Mouse (Mus musculus) kidney, embryonic 14.5 days (tissue): ENCODE measurements around the gene Nr2c2. TPM values are rescaled to one million over a fixed set of nuclear protein-coding genes. Genes with fewer than 3 reads are reported as not detected.

Experiments
- ATAC-seq: fragments of 200-750 bp; cut with Nextera tagmentation; 2 replicates; pipeline ENCODE4 v1.8.0; 2017; ENCODE audit warnings: moderate number of reproducible peaks, mild to moderate bottlenecking, moderate TSS enrichment, moderate library complexity; ENCODE audit not compliant: low FRiP score, low TSS enrichment
- H3K27ac ChIP-seq: fragments of 300-500 bp; sonication (generic); 2 replicates; pipeline ENCODE4 v1.5.1; 2014; ENCODE audit warnings: low read depth, mild to moderate bottlenecking, low read length, moderate library complexity, mixed read lengths
- H3K27me3 ChIP-seq: fragments of 300-500 bp; sonication (generic); 2 replicates; pipeline ENCODE4 v1.6.1; 2014; ENCODE audit warnings: mild to moderate bottlenecking, low read length; ENCODE audit not compliant: control insufficient read depth, insufficient read depth
- H3K36me3 ChIP-seq: fragments of 300-500 bp; sonication (generic); 2 replicates; pipeline ENCODE4 v1.6.1; 2014; ENCODE audit warnings: low read length, mixed read lengths; ENCODE audit not compliant: control insufficient read depth, insufficient read depth
- H3K4me1 ChIP-seq: fragments of 300-500 bp; sonication (generic); 2 replicates; pipeline ENCODE4 v1.6.1; 2014; ENCODE audit warnings: low read length, mixed read lengths; ENCODE audit not compliant: control insufficient read depth, insufficient read depth
- H3K4me2 ChIP-seq: fragments of 300-500 bp; sonication (generic); replicated peaks from 2 replicates; pipeline ENCODE4 v1.6.1; 2014; ENCODE audit warnings: low read depth, mild to moderate bottlenecking, low read length
- H3K4me3 ChIP-seq: fragments of 300-500 bp; sonication (generic); 2 replicates; pipeline ENCODE4 v1.5.1; 2014; ENCODE audit warnings: mild to moderate bottlenecking, low read length
- H3K9ac ChIP-seq: fragments of 300-500 bp; sonication (generic); 2 replicates; pipeline ENCODE4 v1.6.1; 2014; ENCODE audit warnings: low read depth, mild to moderate bottlenecking, low read length, moderate library complexity
- H3K9me3 ChIP-seq: fragments of 300-500 bp; sonication (generic); 2 replicates; pipeline ENCODE4 v1.6.1; 2016; ENCODE audit warnings: low read length; ENCODE audit not compliant: control insufficient read depth
- WGBS: fragments of 180-500 bp; shearing (Covaris S2); extraction: QIAGEN DNeasy Blood & Tissue Kit; methylation state at CpG from one replicate; pipeline ENCODE4 v1.1.7; 2014; 5-methylcytosine and 5-hydroxymethylcytosine counted together
- polyA plus RNA-seq: library from polyadenylated mRNA; unstranded; fragments of >200 nt; fragmentation: Nextera tagmentation; extraction: Ambion mirVana; gene quantifications from 2 replicates; pipeline ENCODE4 v1.2.1, GENCODE M21; 2014

Nr2c2 gene
- polyA plus RNA-seq, 1 experiment from 2014 or later = 25.4 TPM

DNA sequence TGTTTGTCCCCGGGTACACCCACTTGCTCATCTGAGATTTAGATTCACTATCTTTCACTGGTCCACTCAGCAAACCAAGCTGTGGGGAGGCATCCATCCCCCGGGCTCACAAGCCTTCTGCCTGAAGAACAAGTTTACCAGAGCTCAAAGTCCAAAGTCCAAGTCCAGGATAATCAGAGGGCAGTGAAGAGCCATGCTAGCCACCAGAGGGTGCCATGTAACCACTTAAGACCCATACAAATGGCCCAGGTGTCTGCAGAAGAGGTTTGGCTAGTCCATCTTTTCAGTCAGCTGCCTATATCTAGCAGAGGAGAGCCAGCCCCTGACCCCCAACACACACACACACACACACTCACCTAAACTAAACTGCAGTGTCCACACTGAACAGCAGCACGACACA is 128.3 kb downstream of the Nr2c2 start:
- no peak for ATAC-seq
- Histone ChIP-seq H3K9ac (no peak overlapping the region), H3K36me3 (no peaks in the 10 kb centered on the region), H3K4me2 (no peak overlapping the region), H3K27me3 (no peaks in the 10 kb centered on the region), H3K9me3 (no peaks in the 10 kb centered on the region), H3K4me1 (0 out of 2 replicates have a peak, but pooled peaks cover 5% of the 10 kb centered on the region), H3K27ac (no peak overlapping the region), H3K4me3 (no peak overlapping the region)
- 51% methylated on average over 3 of the region's 3 CpGs for WGBS

DNA sequence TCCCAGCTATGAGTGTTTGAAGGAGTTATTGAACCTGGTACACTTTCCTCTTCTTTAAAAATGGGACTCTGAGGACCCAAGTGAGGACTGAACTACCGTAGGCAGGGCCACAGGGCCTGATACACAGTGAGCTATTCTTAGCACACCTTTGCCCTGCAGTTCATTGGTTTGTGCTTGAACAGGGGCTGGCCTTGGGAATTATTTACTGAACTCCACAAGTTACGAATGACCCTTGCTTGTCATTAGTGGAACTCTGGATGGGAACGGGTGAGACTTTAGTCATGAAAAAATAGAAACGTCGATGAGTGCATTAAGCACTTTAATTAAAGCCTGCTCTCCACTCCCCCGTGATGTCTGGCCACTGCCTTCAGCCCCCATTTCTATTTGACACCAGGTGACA is 130.4 kb downstream of the Nr2c2 start:
- Histone ChIP-seq H3K9ac (no peak overlapping the region), H3K4me2 (no peak overlapping the region), H3K27me3 (no peaks in the 10 kb centered on the region), H3K4me3 (no peak overlapping the region), H3K9me3 (no peaks in the 10 kb centered on the region), H3K36me3 (no peaks in the 10 kb centered on the region), H3K4me1 (no peaks in the 10 kb centered on the region), H3K27ac (no peak overlapping the region)
- no peak for ATAC-seq
- 67% methylated on average over 6 of the region's 6 CpGs for WGBS

DNA sequence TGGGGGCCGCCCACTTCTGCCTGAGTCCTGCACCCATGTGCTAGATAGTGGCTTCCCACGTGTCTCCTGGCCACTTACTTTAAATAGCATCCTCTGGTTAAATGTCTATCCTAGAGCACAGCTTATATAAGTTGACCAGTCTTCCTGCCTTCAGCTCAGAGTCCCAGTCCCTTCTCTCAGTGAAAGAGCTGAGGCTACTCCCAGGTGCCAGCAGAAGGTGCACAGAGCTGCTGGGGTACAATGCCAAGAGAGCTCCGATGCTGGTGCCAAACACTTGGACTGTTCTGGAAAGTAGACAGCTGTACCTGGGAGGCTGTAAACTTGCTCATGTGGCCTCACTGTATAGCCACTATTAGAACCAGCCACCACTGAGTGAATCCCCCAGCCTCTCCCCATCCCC is 130.8 kb downstream of the Nr2c2 start:
- ATAC-seq = no peak
- no peak overlapping the region for H3K27ac ChIP-seq
- H3K36me3 ChIP-seq = no peaks in the 10 kb centered on the region
- H3K9me3 ChIP-seq = no peaks in the 10 kb centered on the region
- WGBS = 85% methylated on average over 3 of the region's 3 CpGs
- no peaks in the 10 kb centered on the region for H3K4me1 ChIP-seq
- H3K4me3 ChIP-seq = no peak overlapping the region
- no peak overlapping the region for H3K4me2 ChIP-seq
- H3K27me3 ChIP-seq = no peaks in the 10 kb centered on the region
- no peak overlapping the region for H3K9ac ChIP-seq

Other genes with a start within 250 kb of the Nr2c2 start
- gene Ccdc174, start 213.3 kb upstream of the Nr2c2 start, polyA plus RNA-seq = 33.4 and 40.5 TPM in 2 replicates
- gene 4930590J08Rik, start 188.6 kb upstream of the Nr2c2 start, polyA plus RNA-seq = 0.23 and 0.69 TPM in 2 replicates
- 9.7 and 14.0 TPM in 2 replicates for gene Fgd5, start 112.5 kb upstream of the Nr2c2 start, polyA plus RNA-seq
- 78.3 and 84.3 TPM in 2 replicates for gene Mrps25, start 92.6 kb downstream of the Nr2c2 start, polyA plus RNA-seq
- 10.0 and 16.7 TPM in 2 replicates for gene Rbsn, start 123.5 kb downstream of the Nr2c2 start, polyA plus RNA-seq
- 4.3 and 5.9 TPM in 2 replicates for gene Trh, start 153.3 kb downstream of the Nr2c2 start, polyA plus RNA-seq